Mouse (Mus musculus) liver, embryonic 14.5 days (tissue): ENCODE measurements around the gene Ric8b. TPM values are rescaled to one million over a fixed set of nuclear protein-coding genes. Genes with fewer than 3 reads are reported as not detected.

Source experiments
- ATAC-seq: fragments of 200-750 bp; cut with Nextera tagmentation; 2 replicates; pipeline ENCODE4 v1.8.0; 2017; ENCODE audit warnings: moderate number of reproducible peaks, mild to moderate bottlenecking, moderate library complexity; ENCODE audit not compliant: insufficient read depth
- DNase-seq, 3 experiments: peaks; one replicate each; pipeline ENCODE4 v3.0.0-alpha.2; 2012 to 2013; ENCODE audit warnings: low read depth in 3 of 3, low spot score in 3 of 3
- H3K27ac ChIP-seq: fragments of 300-500 bp; sonication (generic); 2 replicates; pipeline ENCODE4 v1.5.1; 2014; ENCODE audit warnings: moderate library complexity, mild to moderate bottlenecking, control low read depth, inconsistent platforms
- H3K27me3 ChIP-seq: fragments of 300-500 bp; sonication (generic); 2 replicates; pipeline ENCODE4 v1.6.1; 2014; ENCODE audit warnings: mild to moderate bottlenecking, low read length, moderate library complexity; ENCODE audit not compliant: control insufficient read depth, insufficient read depth
- H3K36me3 ChIP-seq: fragments of 300-500 bp; sonication (generic); replicated peaks from 2 replicates; pipeline ENCODE4 v1.6.1; 2014; ENCODE audit warnings: low read depth; ENCODE audit not compliant: control insufficient read depth, insufficient read depth
- H3K4me1 ChIP-seq, 2 experiments: fragments of 200-500 bp in 1 of 2; fragments of 300-500 bp in 1 of 2; sonication (generic) in 1 of 2; replicated peaks; 2 replicates each; pipeline ENCODE4 v1.6.1; 2012 to 2014; ENCODE audit warnings: antibody characterized with exemption in 1 of 2, inconsistent platforms in 1 of 2, low read length in 1 of 2; ENCODE audit not compliant: control insufficient read depth in 2 of 2, insufficient read depth in 2 of 2
- H3K4me2 ChIP-seq: fragments of 300-500 bp; sonication (generic); 2 replicates; pipeline ENCODE4 v1.6.1; 2014; ENCODE audit warnings: low read depth, mild to moderate bottlenecking, control low read depth, moderate library complexity
- H3K4me3 ChIP-seq, 2 experiments: fragments of 200-500 bp in 1 of 2; fragments of 300-500 bp in 1 of 2; sonication (generic) in 1 of 2; 2 replicates each; pipeline ENCODE4 v1.5.1; 2012 to 2014; ENCODE audit warnings: low read depth in 2 of 2, low read length in 2 of 2, mild to moderate bottlenecking in 2 of 2, control low read depth in 1 of 2, inconsistent platforms in 1 of 2, moderate library complexity in 1 of 2; ENCODE audit not compliant: insufficient read depth in 1 of 2
- H3K9ac ChIP-seq: fragments of 300-500 bp; sonication (generic); replicated peaks from 2 replicates; pipeline ENCODE4 v1.6.1; 2014; ENCODE audit warnings: mild to moderate bottlenecking, control low read depth, moderate library complexity
- H3K9me3 ChIP-seq: fragments of 300-500 bp; sonication (generic); 2 replicates; pipeline ENCODE4 v1.6.1; 2016; ENCODE audit warnings: low read length, mixed read lengths; ENCODE audit not compliant: control insufficient read depth
- CTCF ChIP-seq: IDR thresholded peaks from 2 replicates; pipeline ENCODE4 v1.5.1; 2016; ENCODE audit warnings: antibody characterized with exemption, low read depth, control low read depth
- EP300 ChIP-seq: IDR thresholded peaks from 2 replicates; pipeline ENCODE4 v1.6.1; 2016; ENCODE audit warnings: antibody characterized with exemption, low read depth
- WGBS: fragments of 180-500 bp; shearing (Covaris S2); extraction: QIAGEN DNeasy Blood & Tissue Kit; methylation state at CpG from one replicate; pipeline ENCODE4 v1.1.7; 2014; ENCODE audit not compliant: insufficient replicate concordance; 5-methylcytosine and 5-hydroxymethylcytosine counted together
- polyA plus RNA-seq, 2 experiments: library from polyadenylated mRNA; depleted of rRNA in 1 of 2; stranded (reverse) in 1 of 2; unstranded in 1 of 2; fragments of >200 nt; fragmentation: Nextera tagmentation in 1 of 2; extraction: Ambion mirVana in 1 of 2; gene quantifications; 2 replicates each; pipeline versions ENCODE4 v1.2.1 to v1.2.3; 2012 to 2014

Gene Ric8b
- polyA plus RNA-seq, 2 experiments, result 2.6 to 4.5 TPM

DNA sequence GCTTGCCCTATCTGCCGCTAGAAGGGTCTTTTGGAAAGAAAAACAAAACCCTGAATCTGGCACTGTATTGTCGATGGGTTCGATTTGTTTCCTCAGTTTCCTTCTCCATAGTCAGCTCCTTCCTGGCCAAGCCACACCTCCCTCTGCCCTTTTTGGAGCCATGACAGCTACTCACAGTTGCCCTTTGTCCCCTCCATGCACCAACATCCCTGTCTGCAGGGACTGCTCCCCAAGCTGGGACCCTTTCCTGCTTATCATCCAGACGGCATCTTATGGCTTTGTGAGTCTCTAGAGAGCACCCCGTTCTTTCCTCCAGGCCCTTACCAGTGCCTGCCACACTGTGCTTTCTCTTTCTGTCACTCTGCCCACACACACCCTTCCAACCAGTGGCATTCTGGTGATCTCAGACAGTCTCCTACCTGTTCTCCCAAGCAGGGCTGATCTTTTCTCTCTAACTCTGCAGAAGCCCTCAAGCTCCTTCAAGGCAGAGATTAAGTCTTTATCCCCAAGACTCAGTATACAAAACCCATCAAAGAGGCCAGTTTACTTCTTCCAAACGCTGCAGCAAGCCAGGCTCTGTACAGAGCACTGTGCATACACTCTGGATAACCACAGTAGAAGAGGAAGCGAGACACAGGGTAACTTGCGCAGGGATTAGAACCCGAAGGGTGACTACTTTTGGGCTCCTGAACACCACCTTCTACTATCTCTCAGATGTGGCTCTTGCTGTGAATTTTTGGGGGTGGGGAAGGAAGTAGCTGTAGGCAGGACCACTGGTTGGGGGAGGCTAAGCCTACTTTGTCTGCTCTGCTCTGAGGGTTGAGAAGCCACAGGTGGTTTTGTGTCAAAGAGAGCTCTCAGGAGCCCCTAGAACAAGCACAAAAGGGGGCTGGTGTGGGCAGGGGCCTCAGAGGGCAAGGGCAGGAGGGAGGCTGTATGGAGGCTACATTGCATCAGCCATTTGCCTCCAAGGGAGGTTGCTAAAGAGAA is 20.2 kb upstream of the Ric8b start:
- no peak for ATAC-seq
- no peak for DNase-seq
- Histone ChIP-seq H3K9me3 (no peaks in the 10 kb centered on the region), H3K4me3 (no peak overlapping the region), H3K27me3 (no peaks in the 10 kb centered on the region), H3K4me1 (peaks cover 0 to 18% of the 10 kb centered on the region in 2 experiments; a peak in 2 of 4 replicates), H3K9ac (no peak overlapping the region), H3K36me3 (no peaks in the 10 kb centered on the region), H3K4me2 (no peak overlapping the region), H3K27ac (no peak overlapping the region)
- 32% methylated on average over 9 of the region's 9 CpGs for WGBS
- TF ChIP-seq EP300 (no peak), CTCF (no peak)

DNA sequence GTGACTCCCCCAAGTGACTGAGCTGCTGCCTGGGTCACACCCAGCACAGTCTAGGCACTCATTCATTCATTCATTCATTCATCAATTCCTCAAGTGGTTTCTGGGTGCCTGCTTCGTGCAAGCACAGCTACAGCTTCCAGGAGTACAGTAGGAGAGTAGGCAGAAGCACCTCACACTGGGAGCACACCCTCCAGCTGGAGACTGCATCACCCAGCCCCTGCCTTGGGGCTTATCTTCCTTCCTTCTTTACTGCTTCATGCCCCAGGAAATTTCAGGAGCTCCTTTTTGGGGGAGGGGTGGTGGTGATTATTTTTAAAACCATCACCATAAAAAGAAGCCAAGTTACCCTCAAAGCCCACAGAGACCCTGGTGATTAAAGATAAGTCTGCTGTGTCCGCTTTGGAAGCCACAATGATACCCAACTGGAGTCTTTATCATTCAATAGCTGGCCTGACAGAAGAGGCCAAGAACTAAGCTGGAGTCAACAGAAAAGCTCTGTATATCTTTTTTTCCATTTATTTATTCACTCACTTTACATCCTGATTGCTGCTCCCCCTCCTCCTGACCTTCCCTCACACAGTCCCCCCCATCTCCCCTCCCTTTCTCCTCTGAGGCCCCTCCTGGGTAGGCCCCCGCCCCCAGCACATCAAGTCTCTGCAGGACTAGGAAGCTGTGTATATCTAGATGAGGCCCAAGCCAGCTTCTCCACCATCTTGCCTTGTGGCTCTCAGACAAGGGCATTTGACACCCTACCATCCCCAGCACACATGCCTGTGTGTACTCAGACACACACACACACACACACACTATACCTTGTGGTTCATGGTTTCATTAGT is 19.1 kb upstream of the Ric8b start:
- Histone ChIP-seq H3K27me3 (no peaks in the 10 kb centered on the region), H3K4me1 (peaks cover 0 to 18% of the 10 kb centered on the region in 2 experiments; a peak in 2 of 4 replicates), H3K27ac (no peak overlapping the region), H3K36me3 (no peaks in the 10 kb centered on the region), H3K9ac (no peak overlapping the region), H3K9me3 (no peaks in the 10 kb centered on the region), H3K4me2 (no peak overlapping the region), H3K4me3 (no peak overlapping the region)
- ATAC-seq (peak; percentile 59; the same call in 1 of the 2 replicates), DNase-seq (no peak)
- 8% methylated on average over 3 of the region's 3 CpGs for WGBS
- no peak for TF ChIP-seq EP300
- no peak for TF ChIP-seq CTCF

DNA sequence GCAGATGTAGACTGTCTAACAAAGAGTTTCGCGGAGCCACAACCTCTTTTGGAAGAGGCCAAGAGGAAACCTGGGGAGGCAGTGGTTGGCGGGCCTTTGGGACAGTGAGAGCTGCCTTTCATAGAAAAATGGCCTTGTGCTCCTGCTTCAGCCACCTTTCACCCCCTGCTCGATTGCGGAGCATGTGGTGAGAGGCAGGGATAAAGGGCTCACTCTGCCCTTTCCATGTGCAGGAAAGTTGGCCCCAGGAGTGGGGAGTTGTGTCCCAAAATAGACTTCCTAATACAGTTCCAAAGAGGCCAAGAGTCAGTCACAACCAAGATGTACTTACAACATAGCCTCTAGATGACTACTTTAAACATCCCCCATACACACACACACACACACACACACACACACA is 15.7 kb upstream of the Ric8b start:
- TF ChIP-seq CTCF (no peak), EP300 (no peak)
- 66% methylated on average over 5 of the region's 5 CpGs for WGBS
- DNase-seq, result no peak

DNA sequence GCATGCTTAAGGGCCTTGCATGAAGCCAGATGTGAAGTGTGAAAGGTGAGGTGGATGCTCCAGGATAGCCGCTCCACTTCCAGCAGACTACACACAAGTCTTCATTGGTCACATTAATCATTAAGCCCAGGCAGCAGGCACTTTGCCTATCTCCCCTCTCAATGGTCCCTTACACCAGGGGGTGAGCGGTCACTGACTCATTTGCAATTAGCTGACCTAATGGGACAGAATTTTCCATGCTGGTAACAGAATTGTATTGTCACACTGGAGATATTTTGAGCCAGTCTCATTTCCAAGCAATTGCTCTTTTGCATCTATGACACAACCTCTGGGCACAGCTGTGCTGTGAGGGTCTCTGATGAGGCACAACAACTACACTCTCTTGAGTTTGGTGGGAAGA is 15.2 kb upstream of the Ric8b start:
- WGBS, result 67% methylated on average over 2 of the region's 2 CpGs
- TF ChIP-seq CTCF, result no peak
- no peak for TF ChIP-seq EP300
- Histone ChIP-seq H3K4me3 (no peak overlapping the region), H3K4me1 (peaks cover 0 to 14% of the 10 kb centered on the region in 2 experiments; a peak in 2 of 4 replicates), H3K27ac (no peak overlapping the region), H3K27me3 (no peaks in the 10 kb centered on the region), H3K36me3 (no peaks in the 10 kb centered on the region), H3K9ac (no peak overlapping the region), H3K9me3 (no peaks in the 10 kb centered on the region), H3K4me2 (no peak overlapping the region)
- ATAC-seq (no peak), DNase-seq (no peak)

More for the DNA sequence above, 15.7 kb upstream of the Ric8b start:
- H3K36me3 ChIP-seq, result no peaks in the 10 kb centered on the region
- no peaks in the 10 kb centered on the region for H3K27me3 ChIP-seq
- no peaks in the 10 kb centered on the region for H3K9me3 ChIP-seq
- ATAC-seq, result no peak
- no peak overlapping the region for H3K4me3 ChIP-seq
- H3K9ac ChIP-seq, result no peak overlapping the region
- no peak overlapping the region for H3K4me2 ChIP-seq
- H3K27ac ChIP-seq, result no peak overlapping the region
- H3K4me1 ChIP-seq, result peaks cover 0 to 19% of the 10 kb centered on the region in 2 experiments; a peak in 2 of 4 replicates

DNA sequence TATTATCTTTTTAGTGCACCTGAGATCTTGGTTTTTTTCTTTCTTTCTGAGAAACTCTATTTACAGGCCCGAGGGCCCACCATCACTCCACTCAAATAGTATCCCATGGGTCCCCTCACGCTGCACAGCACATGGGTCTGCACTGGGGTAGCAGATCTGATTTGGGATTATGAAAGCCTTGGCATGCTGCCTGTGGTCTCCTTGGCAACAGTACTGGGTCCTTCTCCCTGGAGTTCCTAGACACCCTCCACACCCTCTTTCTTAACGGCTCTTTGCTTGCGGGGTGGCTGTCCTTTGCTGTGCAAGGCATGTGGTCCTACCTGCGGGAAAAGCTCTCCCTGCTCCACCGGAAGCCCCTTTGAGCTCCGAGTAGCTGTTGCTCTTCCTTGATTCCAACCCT is 14.1 kb upstream of the Ric8b start:
- ATAC-seq, result no peak
- 45% methylated on average over 7 of the region's 7 CpGs for WGBS
- Histone ChIP-seq H3K9ac (no peak overlapping the region), H3K4me1 (peaks cover 0 to 7% of the 10 kb centered on the region in 2 experiments; a peak in 2 of 4 replicates), H3K27ac (no peak overlapping the region), H3K36me3 (no peaks in the 10 kb centered on the region), H3K4me3 (no peak overlapping the region), H3K4me2 (no peak overlapping the region), H3K9me3 (no peaks in the 10 kb centered on the region), H3K27me3 (no peaks in the 10 kb centered on the region)
- no peak for TF ChIP-seq CTCF
- TF ChIP-seq EP300, result no peak
- DNase-seq, result no peak
